Mouse (Mus musculus) lung, embryonic 15.5 days (tissue): ENCODE data around the gene Gprc6a. TPM values are rescaled to one million over a fixed set of nuclear protein-coding genes. Genes with fewer than 3 reads are reported as not detected.

Source experiments
- ATAC-seq: fragments of 200-750 bp; cut with Nextera tagmentation; 2 replicates; pipeline ENCODE4 v1.8.0; 2017; ENCODE audit warnings: moderate number of reproducible peaks, borderline replicate concordance; ENCODE audit not compliant: low FRiP score, low TSS enrichment; ENCODE audit errors: extremely low read depth
- H3K27ac ChIP-seq: fragments of 300-500 bp; sonication (generic); 2 replicates; pipeline ENCODE4 v1.5.1; 2015; ENCODE audit warnings: moderate library complexity, mild to moderate bottlenecking, inconsistent platforms
- H3K27me3 ChIP-seq: fragments of 300-500 bp; sonication (generic); 2 replicates; pipeline ENCODE4 v1.6.1; 2015; ENCODE audit warnings: inconsistent platforms
- H3K36me3 ChIP-seq: fragments of 300-500 bp; sonication (generic); 2 replicates; pipeline ENCODE4 v1.6.1; 2015; ENCODE audit warnings: inconsistent platforms
- H3K4me1 ChIP-seq: fragments of 300-500 bp; sonication (generic); 2 replicates; pipeline ENCODE4 v1.6.1; 2015; ENCODE audit warnings: inconsistent platforms
- H3K4me2 ChIP-seq: fragments of 300-500 bp; sonication (generic); 2 replicates; pipeline ENCODE4 v1.6.1; 2015; ENCODE audit warnings: inconsistent platforms, mild to moderate bottlenecking, moderate library complexity
- H3K4me3 ChIP-seq: fragments of 300-500 bp; sonication (generic); 2 replicates; pipeline ENCODE4 v1.5.1; 2015; ENCODE audit warnings: mild to moderate bottlenecking, inconsistent platforms
- H3K9ac ChIP-seq: fragments of 300-500 bp; sonication (generic); 2 replicates; pipeline ENCODE4 v1.6.1; 2015; ENCODE audit warnings: inconsistent platforms
- H3K9me3 ChIP-seq: fragments of 300-500 bp; sonication (generic); 2 replicates; pipeline ENCODE4 v1.6.1; 2016; ENCODE audit warnings: inconsistent platforms
- WGBS: fragments of 180-500 bp; shearing (Covaris S2); methylation state at CpG from one replicate; pipeline ENCODE4 v1.1.7; 2015; 5-methylcytosine and 5-hydroxymethylcytosine counted together
- polyA plus RNA-seq: library from polyadenylated mRNA; unstranded; fragments of >200 nt; fragmentation: Nextera tagmentation; extraction: Ambion mirVana; gene quantifications from 2 replicates; pipeline ENCODE4 v1.2.1, GENCODE M21; 2015

Gene Gprc6a
- polyA plus RNA-seq, 1 experiment from 2014 or later = 2.3 TPM

GRCm38 (mm10) chr10:51571225-51571996 is 59.9 kb downstream of the Gprc6a start:
- Histone ChIP-seq H3K36me3 (no peaks in the 10 kb centered on the region), H3K9ac (no peak overlapping the region), H3K4me1 (no peaks in the 10 kb centered on the region), H3K4me2 (no peak overlapping the region), H3K27me3 (no peaks in the 10 kb centered on the region), H3K9me3 (no peaks in the 10 kb centered on the region), H3K27ac (no peak overlapping the region), H3K4me3 (no peak overlapping the region)
- no peak for ATAC-seq
- WGBS = 55% methylated on average over 9 of the region's 9 CpGs

Other genes starting within 250 kb of the Gprc6a start
- gene Gm49339, start 150.8 kb downstream of the Gprc6a start, polyA plus RNA-seq = 1.0 and 1.6 TPM in 2 replicates
- gene Lilr4b, start 150.8 kb downstream of the Gprc6a start, polyA plus RNA-seq = 0.63 and 1.7 TPM in 2 replicates
- gene Lilrb4a, start 140.5 kb downstream of the Gprc6a start, polyA plus RNA-seq = 6.6 and 6.7 TPM in 2 replicates
- gene Fam162b, start 40.9 kb downstream of the Gprc6a start, polyA plus RNA-seq = 49.9 and 53.3 TPM in 2 replicates
- not detected in 2 replicates for gene Rfx6, start 46.3 kb upstream of the Gprc6a start, polyA plus RNA-seq